Mouse (Mus musculus): ENCODE data around the gene OR5BS1P.

GRCm38 (mm10) chr15:98425188-98425587 lies 44.5 kb upstream of the OR5BS1P start:
- no peak for TF ChIP-seq USF1 (IDR thresholded peaks at IDR 0.05; ENCODE audit: low read depth)
- TF ChIP-seq CTCF (IDR thresholded peaks at IDR 0.05; ENCODE audit: control insufficient read depth, insufficient read depth, insufficient read length) = no peak
- no peak for TF ChIP-seq MYOD1 (IDR thresholded peaks at IDR 0.05; ENCODE audit: control insufficient read depth, insufficient read length, low read depth)
- no peak for TF ChIP-seq MYOG (IDR thresholded peaks at IDR 0.05; ENCODE audit: control insufficient read depth, extremely low read depth, insufficient read length)
- no peak for TF ChIP-seq CEBPB (IDR thresholded peaks at IDR 0.05; ENCODE audit: low read depth)

All from C2C12 (cell line).